Mouse (Mus musculus): ENCODE measurements around the gene Ubn2. TPM values are rescaled to one million over a fixed set of nuclear protein-coding genes. Genes with fewer than 3 reads are reported as not detected.

Gene Ubn2
- polyA plus RNA-seq, 1 experiment from 2014 or later = 19.3 TPM

DNA sequence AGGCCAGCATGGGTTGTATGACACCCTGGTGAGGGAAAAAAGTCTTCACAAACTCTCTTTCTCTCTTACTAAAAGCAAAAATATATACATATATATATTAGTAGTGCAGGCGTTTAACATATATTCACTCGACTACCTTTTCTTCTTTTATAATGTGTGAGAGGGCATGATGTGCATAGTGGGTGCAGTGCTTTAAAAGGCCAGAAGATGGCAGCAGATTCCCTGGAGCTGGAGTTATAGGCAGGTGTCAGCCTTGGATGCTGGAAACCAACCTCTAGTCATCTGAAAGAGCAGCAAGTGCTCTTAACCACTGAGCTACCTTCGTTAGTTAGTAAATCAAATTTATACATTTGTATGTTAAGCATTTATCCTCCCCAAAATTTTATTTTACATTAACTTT is 58.8 kb downstream of the Ubn2 start:
- Histone ChIP-seq H3K36me3 (peaks cover 52% of the 10 kb centered on the region), H3K4me1 (no peaks in the 10 kb centered on the region), H3K9ac (no peak overlapping the region), H3K4me2 (no peak overlapping the region), H3K9me3 (no peaks in the 10 kb centered on the region), H3K4me3 (no peak overlapping the region), H3K27me3 (no peaks in the 10 kb centered on the region), H3K27ac (no peak overlapping the region)
- WGBS = 81% methylated on average over 3 of the region's 3 CpGs
- no peak for ATAC-seq (ENCODE audit: insufficient number of reproducible peaks, insufficient read depth, low FRiP score, low TSS enrichment, low read depth)

DNA sequence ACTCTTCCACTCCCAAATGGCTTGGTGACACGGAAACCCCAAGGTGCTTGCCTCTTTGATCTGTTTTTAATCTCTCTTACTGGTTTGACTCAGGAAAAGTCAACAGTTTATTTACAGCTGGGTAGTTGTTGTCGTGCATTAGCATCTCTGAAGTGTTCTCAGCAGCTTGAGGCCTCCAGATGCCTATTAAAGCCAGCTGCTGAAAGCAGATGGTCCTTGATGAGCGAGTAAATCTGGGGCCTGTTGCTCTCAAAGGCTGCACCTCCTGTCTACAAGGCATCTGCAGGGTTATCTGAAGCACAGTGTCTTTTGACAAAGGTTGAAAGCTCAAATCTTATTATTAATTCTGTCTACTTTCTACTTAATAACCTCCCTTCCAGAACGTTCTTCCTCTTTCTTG is 61.9 kb downstream of the Ubn2 start:
- Histone ChIP-seq H3K9me3 (no peaks in the 10 kb centered on the region), H3K4me3 (no peak overlapping the region), H3K9ac (no peak overlapping the region), H3K27me3 (no peaks in the 10 kb centered on the region), H3K36me3 (peaks cover 54% of the 10 kb centered on the region), H3K27ac (no peak overlapping the region), H3K4me1 (no peaks in the 10 kb centered on the region), H3K4me2 (no peak overlapping the region)
- 68% methylated on average over 4 of the region's 4 CpGs for WGBS
- ATAC-seq (ENCODE audit: insufficient number of reproducible peaks, insufficient read depth, low FRiP score, low TSS enrichment, low read depth) = no peak

DNA sequence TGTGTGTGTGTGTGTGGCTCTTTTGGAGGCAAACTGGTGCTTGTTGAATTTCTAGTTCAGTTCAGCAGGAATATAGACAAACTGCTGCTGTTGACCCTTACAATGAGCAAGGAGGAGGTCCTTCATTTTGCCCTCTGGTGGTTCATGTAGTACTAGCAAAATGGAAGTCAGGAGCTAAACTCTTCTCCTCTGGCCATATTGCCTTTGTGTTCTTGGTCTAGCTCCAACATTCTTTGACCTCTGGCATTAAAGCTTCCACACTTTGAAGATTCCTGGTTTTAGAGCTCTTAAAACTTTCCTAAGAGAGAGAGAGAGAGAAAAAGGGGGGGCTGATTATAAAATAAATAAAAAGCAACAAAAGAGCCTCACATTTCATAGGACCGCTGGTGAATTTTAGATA is 78.3 kb downstream of the Ubn2 start:
- Histone ChIP-seq H3K4me2 (no peak overlapping the region), H3K27ac (no peak overlapping the region), H3K36me3 (no peaks in the 10 kb centered on the region), H3K9me3 (no peaks in the 10 kb centered on the region), H3K4me3 (no peak overlapping the region), H3K27me3 (no peaks in the 10 kb centered on the region), H3K4me1 (no peaks in the 10 kb centered on the region), H3K9ac (no peak overlapping the region)
- WGBS = 94% methylated on average over 1 of the region's 1 CpGs
- no peak for ATAC-seq (ENCODE audit: insufficient number of reproducible peaks, insufficient read depth, low FRiP score, low TSS enrichment, low read depth)

DNA sequence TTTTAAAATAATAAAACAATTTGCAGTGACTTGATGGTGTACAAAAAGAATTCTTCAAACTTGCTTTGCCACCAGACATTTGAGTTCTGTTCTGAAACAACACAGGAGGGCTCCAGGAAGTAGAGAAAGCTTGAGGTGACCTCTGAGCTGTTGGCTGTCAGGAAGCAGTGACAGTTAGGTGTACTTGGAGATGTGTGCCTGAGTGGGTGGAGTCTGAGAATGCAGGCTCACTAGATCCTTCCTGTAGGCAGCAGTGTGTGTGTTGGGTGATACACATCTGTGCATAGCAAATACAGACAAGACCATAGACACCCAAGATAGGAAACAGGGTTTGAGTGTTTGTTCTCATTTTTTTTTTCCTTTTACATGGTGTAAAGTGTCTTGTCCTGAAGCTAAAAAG is 79.1 kb downstream of the Ubn2 start:
- no peaks in the 10 kb centered on the region for H3K4me1 ChIP-seq

DNA sequence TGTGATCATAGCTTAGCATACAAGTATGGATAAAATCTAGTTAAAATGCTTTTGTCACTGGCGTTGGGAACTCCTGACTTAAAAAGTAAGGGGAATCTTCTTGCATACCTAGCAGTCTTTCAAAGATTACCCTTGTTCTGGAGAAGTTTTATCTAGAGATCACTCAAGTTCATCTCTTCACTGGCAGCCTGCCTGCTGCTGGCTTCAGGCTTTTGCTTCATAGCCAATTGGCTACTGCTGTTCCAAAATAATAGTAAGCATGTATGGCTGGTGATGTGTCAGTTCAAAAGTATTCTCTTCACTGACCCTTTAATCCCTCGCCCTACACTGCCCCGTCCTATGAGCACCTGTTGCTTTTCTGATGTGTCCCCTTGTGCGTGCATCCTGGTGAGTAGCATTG is 81.5 kb downstream of the Ubn2 start:
- ATAC-seq (ENCODE audit: insufficient number of reproducible peaks, insufficient read depth, low FRiP score, low TSS enrichment, low read depth) = no peak
- Histone ChIP-seq H3K4me3 (no peak overlapping the region), H3K27me3 (no peaks in the 10 kb centered on the region), H3K4me2 (no peak overlapping the region), H3K9me3 (no peaks in the 10 kb centered on the region), H3K4me1 (no peaks in the 10 kb centered on the region), H3K27ac (no peak overlapping the region), H3K36me3 (peaks cover 3% of the 10 kb centered on the region; the same call in 1 of the 2 replicates), H3K9ac (no peak overlapping the region)
- WGBS = 92% methylated on average over 4 of the region's 4 CpGs

More for the DNA sequence above, 79.1 kb downstream of the Ubn2 start:
- H3K4me3 ChIP-seq = no peak overlapping the region
- ATAC-seq (ENCODE audit: insufficient number of reproducible peaks, insufficient read depth, low FRiP score, low TSS enrichment, low read depth) = no peak
- no peak overlapping the region for H3K9ac ChIP-seq
- H3K36me3 ChIP-seq = peaks cover 2% of the 10 kb centered on the region; the same call in 1 of the 2 replicates
- H3K27ac ChIP-seq = no peak overlapping the region
- H3K27me3 ChIP-seq = no peaks in the 10 kb centered on the region
- H3K9me3 ChIP-seq = no peaks in the 10 kb centered on the region
- H3K4me2 ChIP-seq = no peak overlapping the region

DNA sequence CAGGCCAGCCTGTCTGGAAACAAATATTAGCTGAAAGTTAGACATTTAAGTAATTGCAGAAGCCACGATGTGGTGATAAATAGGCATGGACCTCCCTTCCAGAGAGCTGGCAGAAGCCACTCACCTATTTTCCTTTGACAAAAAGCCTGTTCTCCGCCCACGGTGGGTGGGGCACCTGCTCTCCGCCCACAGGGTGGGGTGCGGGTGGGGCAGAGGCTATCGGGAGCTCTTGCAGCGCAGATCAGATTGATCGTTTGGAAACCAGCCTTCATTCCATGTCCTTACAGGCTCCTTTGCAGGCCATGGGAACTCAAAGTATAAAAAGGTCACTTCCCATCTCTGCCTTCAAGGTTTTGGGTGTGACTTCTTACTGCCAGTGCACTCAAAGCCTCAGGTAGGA is 90.1 kb downstream of the Ubn2 start:
- no peaks in the 10 kb centered on the region for H3K27me3 ChIP-seq
- no peak overlapping the region for H3K27ac ChIP-seq
- ATAC-seq (ENCODE audit: insufficient number of reproducible peaks, insufficient read depth, low FRiP score, low TSS enrichment, low read depth) = no peak
- H3K36me3 ChIP-seq = no peaks in the 10 kb centered on the region
- H3K4me1 ChIP-seq = 0 out of 2 replicates have a peak, but pooled peaks cover 3% of the 10 kb centered on the region
- H3K4me3 ChIP-seq = no peak overlapping the region
- no peaks in the 10 kb centered on the region for H3K9me3 ChIP-seq
- no peak overlapping the region for H3K9ac ChIP-seq
- H3K4me2 ChIP-seq = peak overlapping the region; percentile 26; the same call in 1 of the 2 replicates
- 19% methylated on average over 8 of the region's 8 CpGs for WGBS

DNA sequence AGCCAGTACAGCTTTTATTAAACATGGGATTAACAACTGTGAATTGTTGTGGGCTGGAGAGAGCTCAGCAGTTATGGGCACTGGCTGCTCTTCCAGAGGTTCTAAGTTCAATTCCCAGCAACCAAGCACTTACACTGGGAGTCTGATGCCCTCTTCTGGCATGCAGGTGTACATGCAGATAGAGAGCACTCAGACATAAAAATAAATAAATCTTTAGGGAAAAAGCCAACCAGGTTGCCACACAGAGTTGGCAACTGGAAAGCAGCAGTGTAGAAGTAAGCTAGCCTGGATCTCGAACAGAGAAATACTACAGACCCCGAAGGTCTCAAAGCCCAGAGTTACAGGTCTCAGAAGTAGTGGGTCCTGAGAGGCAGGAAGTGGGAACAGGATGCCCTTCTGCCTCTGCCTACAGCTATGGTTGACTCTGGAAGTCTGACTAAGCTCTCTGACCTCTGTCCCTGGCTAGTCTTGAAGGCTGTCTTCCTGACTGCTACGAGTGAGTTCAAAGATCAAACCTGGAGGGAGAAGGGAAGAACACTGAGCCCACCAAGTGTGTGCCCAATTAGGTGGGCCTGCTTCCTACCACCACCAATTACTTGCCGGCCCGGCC is 97.6 kb downstream of the Ubn2 start:
- Histone ChIP-seq H3K9ac (no peak overlapping the region), H3K27me3 (no peaks in the 10 kb centered on the region), H3K4me1 (no peaks in the 10 kb centered on the region), H3K9me3 (no peaks in the 10 kb centered on the region), H3K4me2 (no peak overlapping the region), H3K27ac (no peak overlapping the region), H3K36me3 (no peaks in the 10 kb centered on the region), H3K4me3 (no peak overlapping the region)
- no peak for ATAC-seq (ENCODE audit: insufficient number of reproducible peaks, insufficient read depth, low FRiP score, low TSS enrichment, low read depth)
- whole genome bisulfite sequencing = 37% methylated on average over 5 of the region's 5 CpGs

DNA sequence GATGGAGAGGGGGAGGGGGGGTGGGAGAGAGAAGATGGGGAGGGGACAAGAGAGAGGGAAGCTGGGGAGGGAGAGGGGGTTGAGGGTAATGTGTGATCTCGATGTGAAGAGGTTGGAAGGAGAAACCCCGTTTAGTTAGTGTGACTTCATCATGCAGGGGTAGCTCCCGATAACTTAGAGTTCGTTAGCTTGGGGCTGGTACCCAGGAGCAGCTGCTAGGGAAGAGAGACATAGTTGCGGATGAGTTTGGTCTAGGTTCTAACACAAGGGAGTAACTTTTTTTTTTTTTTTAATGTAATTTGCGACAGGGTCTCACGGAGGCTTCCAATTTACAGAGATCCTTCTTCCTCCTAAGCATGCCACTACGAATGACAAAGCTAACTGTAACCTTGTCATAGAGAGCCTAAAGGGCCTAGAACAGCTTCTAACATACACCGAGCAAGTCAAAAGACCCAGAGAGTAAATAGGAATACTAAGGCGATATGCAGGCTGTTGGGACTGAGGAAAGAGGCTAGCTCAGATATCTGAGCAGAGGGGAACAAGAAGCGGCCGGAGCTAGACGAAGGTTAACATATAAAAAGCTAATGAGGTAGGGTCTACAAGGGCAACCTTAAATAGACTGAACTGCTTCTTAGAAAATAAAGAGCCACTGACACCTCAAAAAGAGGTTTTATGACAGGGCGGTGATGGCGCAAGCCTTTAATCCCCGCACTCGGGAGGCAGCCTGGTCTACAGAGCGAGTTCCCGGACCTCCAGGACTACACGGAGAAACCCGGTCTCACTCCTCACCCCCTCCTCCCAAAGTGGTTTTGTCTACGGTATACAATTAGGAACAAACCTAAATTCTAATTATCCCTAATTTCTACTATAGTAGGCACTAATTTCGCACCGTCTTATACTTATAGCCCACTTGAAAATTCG is 99.0 kb downstream of the Ubn2 start:
- 7% methylated on average over 25 of the region's 25 CpGs for WGBS
- Histone ChIP-seq H3K9me3 (no peaks in the 10 kb centered on the region), H3K4me1 (no peaks in the 10 kb centered on the region), H3K9ac (peak overlapping the region; percentile 74), H3K36me3 (no peaks in the 10 kb centered on the region), H3K4me2 (peak overlapping the region; percentile 63), H3K27me3 (no peaks in the 10 kb centered on the region), H3K27ac (peak overlapping the region; percentile 92), H3K4me3 (peak overlapping the region; percentile 80)
- ATAC-seq (ENCODE audit: insufficient number of reproducible peaks, insufficient read depth, low FRiP score, low TSS enrichment, low read depth) = peak; percentile 44

DNA sequence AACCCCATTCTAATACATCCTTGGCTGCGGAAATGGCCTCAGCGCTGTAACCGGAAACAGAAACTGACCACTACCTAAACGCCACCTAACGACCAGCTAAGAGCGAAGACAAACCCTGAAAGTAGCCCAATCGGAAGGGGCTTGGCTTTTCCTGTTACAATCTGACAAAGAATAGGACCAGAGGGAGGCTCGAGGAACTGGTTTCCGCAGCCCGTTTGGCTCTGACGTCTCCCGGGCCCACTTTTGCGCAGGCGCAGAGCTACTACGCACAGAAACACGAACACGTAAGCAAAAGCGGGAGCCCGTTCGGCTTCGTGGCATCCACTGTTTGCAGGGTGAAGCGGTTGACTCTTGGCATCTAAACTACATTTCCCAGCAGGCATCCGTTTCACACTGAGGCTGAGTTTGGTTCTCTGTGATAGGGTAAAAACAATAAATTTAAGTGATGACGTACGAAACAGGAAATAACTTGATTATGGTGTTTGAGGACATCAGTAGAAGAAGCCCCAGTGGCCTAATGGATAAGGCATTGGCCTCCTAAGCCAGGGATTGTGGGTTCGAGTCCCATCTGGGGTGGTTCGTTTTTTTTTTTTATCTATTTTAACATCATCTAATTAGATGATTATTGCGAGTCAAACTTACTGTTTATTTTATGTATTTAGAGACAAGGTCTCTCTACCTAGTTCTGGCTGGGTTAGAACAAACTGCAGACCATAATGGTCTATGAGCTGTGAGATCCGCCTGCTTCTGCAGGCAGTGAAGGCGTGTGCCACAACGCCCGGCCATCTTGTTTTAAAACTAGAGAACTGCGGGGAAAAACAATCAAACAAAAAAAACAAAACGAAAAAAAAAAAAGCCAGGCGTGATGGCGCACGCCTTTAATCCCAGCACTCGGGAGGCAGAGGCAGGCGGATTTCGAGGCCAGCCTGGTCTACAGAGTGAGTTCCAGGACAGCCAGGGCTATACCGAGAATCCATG is 100.0 kb downstream of the Ubn2 start, which contains the start of gene Fmc1:
Gene Fmc1, plus strand, starts transcription at position 75 of the 978 bp plus-strand sequence.
- no peaks in the 10 kb centered on the region for H3K27me3 ChIP-seq
- H3K4me2 ChIP-seq = peak within 1 kb of the TSS; percentile 63
- peak within 1 kb of the TSS; percentile 84 for H3K9ac ChIP-seq
- WGBS = 4% methylated on average over 41 of the region's 41 CpGs
- no peaks in the 10 kb centered on the region for H3K4me1 ChIP-seq
- peak within 1 kb of the TSS; percentile 80 for H3K4me3 ChIP-seq
- H3K9me3 ChIP-seq = no peaks in the 10 kb centered on the region
- H3K36me3 ChIP-seq = no peaks in the 10 kb centered on the region
- H3K27ac ChIP-seq = peak within 1 kb of the TSS; percentile 95
- ATAC-seq (ENCODE audit: insufficient number of reproducible peaks, insufficient read depth, low FRiP score, low TSS enrichment, low read depth) = peak; percentile 90

DNA sequence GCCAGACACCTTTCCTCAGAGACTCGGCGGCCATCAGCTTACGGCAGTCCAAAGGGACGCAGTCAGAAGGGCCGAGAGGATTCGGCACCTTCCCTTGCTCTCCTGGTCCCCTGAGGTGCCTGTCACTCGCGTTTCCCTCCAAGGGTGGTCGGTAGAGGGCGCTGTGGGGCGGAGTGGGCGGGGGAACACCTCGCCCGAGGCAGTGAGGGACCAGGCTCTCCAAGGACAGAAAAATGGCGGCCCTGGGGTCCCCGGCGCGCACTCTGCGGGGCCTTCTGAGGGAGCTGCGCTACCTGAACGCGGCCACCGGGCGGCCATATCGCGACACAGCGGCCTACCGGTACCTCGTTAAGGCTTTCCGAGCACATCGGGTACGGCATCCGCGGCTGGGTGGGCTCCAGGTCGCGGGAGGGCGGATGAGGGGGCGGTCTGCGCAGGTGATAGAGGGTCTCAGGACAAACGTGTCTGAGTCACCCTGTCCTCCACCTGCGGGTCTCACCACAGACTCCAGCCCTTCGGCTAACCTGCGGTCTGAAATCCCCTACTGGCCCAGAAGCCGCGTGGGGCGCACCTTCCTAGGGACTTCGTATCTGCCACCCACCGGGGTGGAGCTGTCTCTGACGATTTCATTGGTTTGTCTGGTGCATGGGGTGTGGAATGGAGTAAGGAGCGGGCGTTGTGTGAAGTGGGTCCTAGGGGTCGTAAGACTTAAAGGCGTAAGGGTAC is 101.1 kb downstream of the Ubn2 start:
- Histone ChIP-seq H3K4me1 (no peaks in the 10 kb centered on the region), H3K4me3 (peak overlapping the region; percentile 80), H3K4me2 (peak overlapping the region; percentile 63), H3K27me3 (no peaks in the 10 kb centered on the region), H3K27ac (peak overlapping the region; percentile 95), H3K9ac (peak overlapping the region; percentile 84), H3K9me3 (no peaks in the 10 kb centered on the region), H3K36me3 (peaks cover 4% of the 10 kb centered on the region; the same call in 1 of the 2 replicates)
- ATAC-seq (ENCODE audit: insufficient number of reproducible peaks, insufficient read depth, low FRiP score, low TSS enrichment, low read depth) = peak; percentile 56
- WGBS = under 1% methylated on average over 53 of the region's 53 CpGs

DNA sequence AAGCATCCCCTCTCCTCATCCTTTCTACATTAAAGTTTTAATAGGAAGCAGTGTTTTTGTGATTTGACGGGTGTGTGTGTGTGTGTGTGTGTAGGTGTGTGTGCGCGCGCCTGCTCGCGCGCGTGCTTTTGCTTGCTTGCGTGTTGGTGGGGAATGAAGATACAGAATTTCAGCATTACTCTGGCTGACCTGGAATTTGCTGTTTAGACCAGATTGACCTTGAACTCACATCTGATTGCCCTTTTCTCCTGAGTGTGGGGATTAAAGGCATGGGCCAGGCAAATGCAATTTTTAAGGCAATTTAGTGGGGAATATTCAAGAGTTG is 101.6 kb downstream of the Ubn2 start:
- 4% methylated on average over 9 of the region's 9 CpGs for WGBS
- H3K9me3 ChIP-seq = no peaks in the 10 kb centered on the region
- peak overlapping the region; percentile 84 for H3K9ac ChIP-seq
- no peaks in the 10 kb centered on the region for H3K27me3 ChIP-seq
- no peaks in the 10 kb centered on the region for H3K4me1 ChIP-seq
- H3K27ac ChIP-seq = peak overlapping the region; percentile 95
- peaks cover 9% of the 10 kb centered on the region; the same call in 1 of the 2 replicates for H3K36me3 ChIP-seq
- ATAC-seq (ENCODE audit: insufficient number of reproducible peaks, insufficient read depth, low FRiP score, low TSS enrichment, low read depth) = no peak
- H3K4me2 ChIP-seq = peak overlapping the region; percentile 63
- peak overlapping the region; percentile 80 for H3K4me3 ChIP-seq

All from embryonic facial prominence, embryonic 13.5 days (tissue).